Mouse (Mus musculus) G1E (cell line): ENCODE results near the gene Prmt1.

Experiments
- CTCF ChIP-seq: IDR thresholded peaks from 2 replicates; pipeline ENCODE4 v1.5.1; 2012; ENCODE audit warnings: low read depth, low read length, inconsistent platforms, mixed read lengths
- GATA1 ChIP-seq: IDR thresholded peaks from 2 replicates; pipeline ENCODE4 v1.6.1; 2012; ENCODE audit warnings: borderline replicate concordance, low read length, inconsistent platforms, mixed read lengths
- GATA2 ChIP-seq: IDR thresholded peaks from 2 replicates; pipeline ENCODE4 v1.6.1; 2012; ENCODE audit warnings: low read depth, low read length, inconsistent platforms, borderline replicate concordance
- POLR2AphosphoS5 ChIP-seq: IDR thresholded peaks from 2 replicates; pipeline ENCODE4 v1.6.1; 2012; ENCODE audit warnings: low read depth, low read length, inconsistent platforms; ENCODE audit not compliant: insufficient replicate concordance
- TAL1 ChIP-seq: conservative IDR thresholded peaks from 2 replicates; pipeline ENCODE4 v1.6.1; 2012; ENCODE audit warnings: low read depth, low read length, inconsistent platforms, mixed read lengths

DNA sequence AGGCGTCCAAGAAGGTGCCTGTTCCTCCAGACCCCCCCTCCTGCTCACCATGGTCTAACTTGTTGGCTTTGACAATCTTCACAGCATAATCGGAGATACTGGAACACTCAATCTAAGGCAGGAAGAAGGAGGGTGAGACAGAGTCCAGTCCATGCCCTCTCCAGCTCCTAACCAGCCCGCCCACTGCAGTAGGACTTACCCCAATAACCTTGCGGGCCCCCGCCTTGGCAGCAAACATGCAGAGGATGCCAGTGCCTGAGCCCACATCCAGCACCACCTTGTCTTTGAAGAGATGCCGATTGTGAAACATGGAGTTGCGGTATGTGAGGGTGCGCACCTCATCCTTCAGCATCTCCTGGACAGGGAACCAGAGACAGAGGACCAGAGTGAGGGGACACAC is 4.8 kb downstream of the Prmt1 start:
- no peak for TF ChIP-seq CTCF
- no peak for TF ChIP-seq TAL1
- TF ChIP-seq GATA1: no peak
- TF ChIP-seq POLR2AphosphoS5: no peak
- no peak for TF ChIP-seq GATA2
